In genomic region chr6:134838111-134838510, GRCm38 (mm10) we compare ENCODE assay signal across 27 mouse cellular contexts.
"Had no signal": no experiment of that assay in that cellular context is flagged by ENCODE, and none has a peak within 500 bp of the region (broad histone marks: within the 10 kb centered on the region; RNA-seq: fewer than 3 reads in every experiment).

No protein-coding gene starts in this region.

- DNase-seq: gastrocnemius, adult 2 months; gastrocnemius, postnatal 10 days; gastrocnemius, postnatal 25 days; heart, adult 18-20 months; heart, postnatal 10 days; kidney, adult 11 months; kidney, adult 2 months; kidney, adult 9 months; kidney, postnatal 14 days; kidney, postnatal 36 days; layer of hippocampus, adult 9-11 months; layer of hippocampus, postnatal 36 days; liver; liver, embryonic 13.5 days had no signal

- H3K36me3 ChIP-seq: heart, embryonic 10.5 days; heart, embryonic 12.5 days; kidney, embryonic 15.5 days; limb, embryonic 10.5 days; limb, embryonic 12.5 days; liver, embryonic 13.5 days had no signal

- H3K4me3 ChIP-seq: gastrocnemius, adult 2 months; heart, embryonic 10.5 days; heart, embryonic 12.5 days; hindbrain, embryonic 13.5 days; hindbrain, embryonic 15.5 days; kidney, embryonic 15.5 days; left cerebral cortex, adult 2 months; limb, embryonic 10.5 days; limb, embryonic 12.5 days; liver, embryonic 13.5 days; liver, embryonic 15.5 days had no signal

- H3K4me1 ChIP-seq: heart, embryonic 10.5 days; heart, embryonic 12.5 days; hindbrain, embryonic 13.5 days; hindbrain, embryonic 15.5 days; kidney, embryonic 15.5 days; limb, embryonic 10.5 days; limb, embryonic 12.5 days had no signal

- ATAC-seq: hindbrain, postnatal 0 days; intestine, embryonic 16.5 days had no signal

- H3K27me3 ChIP-seq: heart, embryonic 12.5 days; hindbrain, embryonic 13.5 days; hindbrain, embryonic 15.5 days; kidney, embryonic 15.5 days; limb, embryonic 12.5 days; liver, embryonic 13.5 days; liver, embryonic 15.5 days had no signal

- H3K9me3 ChIP-seq: heart, embryonic 10.5 days; heart, embryonic 12.5 days; hindbrain, embryonic 13.5 days; hindbrain, embryonic 15.5 days; kidney, embryonic 15.5 days; limb, embryonic 10.5 days; limb, embryonic 12.5 days; liver, embryonic 13.5 days; liver, embryonic 15.5 days had no signal

- H3K4me2 ChIP-seq: heart, embryonic 12.5 days; hindbrain, embryonic 13.5 days; hindbrain, embryonic 15.5 days; kidney, embryonic 15.5 days; limb, embryonic 12.5 days; liver, embryonic 11.5 days; liver, embryonic 13.5 days; liver, embryonic 15.5 days had no signal

- H3K9ac ChIP-seq: heart, embryonic 12.5 days; hindbrain, embryonic 13.5 days; hindbrain, embryonic 15.5 days; kidney, embryonic 15.5 days; limb, embryonic 12.5 days; liver, embryonic 13.5 days; liver, embryonic 15.5 days had no signal

- H3K27ac ChIP-seq: gastrocnemius, adult 2 months; heart, embryonic 10.5 days; hindbrain, embryonic 13.5 days; hindbrain, embryonic 15.5 days; hindbrain, postnatal 0 days; kidney, embryonic 15.5 days; kidney, postnatal 0 days; left cerebral cortex, adult 2 months; limb, embryonic 10.5 days; limb, embryonic 12.5 days; liver, embryonic 13.5 days; liver, embryonic 15.5 days had no signal
